Mouse (Mus musculus): Measurements from ENCODE around the gene Ppp4r1.

The Ppp4r1 gene

GRCm38 (mm10) chr17:65771951-65772934, 10.1 kb upstream of the Ppp4r1 start, which contains the start of gene Rab31:
Gene Rab31 (minus strand): TSS chr17:65772752.
- peak; percentile 83 for DNase-seq (ENCODE audit: extremely low spot score, low spot score)

GRCm38 (mm10) chr17:65773617-65774016, 8.8 kb upstream of the Ppp4r1 start:
- DNase-seq (ENCODE audit: extremely low spot score, low spot score): no peak

GRCm38 (mm10) chr17:65774439-65774838, 7.9 kb upstream of the Ppp4r1 start:
- DNase-seq (ENCODE audit: extremely low spot score, low spot score): no peak

- DNase-seq (ENCODE audit: extremely low spot score, low spot score): no peak
Measured at GRCm38 (mm10) chr17:65776228-65776627, 6.1 kb upstream of the Ppp4r1 start.

- no peak for DNase-seq (ENCODE audit: extremely low spot score, low spot score)
Measured at GRCm38 (mm10) chr17:65777461-65777860, 4.9 kb upstream of the Ppp4r1 start.

GRCm38 (mm10) chr17:65780970-65781369, 1.4 kb upstream of the Ppp4r1 start:
- DNase-seq (ENCODE audit: extremely low spot score, low spot score): no peak

GRCm38 (mm10) chr17:65783182-65784161, 1.1 kb downstream of the Ppp4r1 start:
- peak; percentile 76 for DNase-seq (ENCODE audit: extremely low spot score, low spot score)

GRCm38 (mm10) chr17:65784610-65785140, 2.3 kb downstream of the Ppp4r1 start:
- DNase-seq (ENCODE audit: extremely low spot score, low spot score): no peak

GRCm38 (mm10) chr17:65785707-65786106, 3.3 kb downstream of the Ppp4r1 start:
- no peak for DNase-seq (ENCODE audit: extremely low spot score, low spot score)

GRCm38 (mm10) chr17:65786225-65786624, 3.9 kb downstream of the Ppp4r1 start:
- DNase-seq (ENCODE audit: extremely low spot score, low spot score): no peak

- DNase-seq (ENCODE audit: extremely low spot score, low spot score): no peak
Measured at GRCm38 (mm10) chr17:65787261-65787660, 4.9 kb downstream of the Ppp4r1 start.

GRCm38 (mm10) chr17:65788542-65789291, 6.3 kb downstream of the Ppp4r1 start:
- no peak for DNase-seq (ENCODE audit: extremely low spot score, low spot score)

GRCm38 (mm10) chr17:65789576-65789975, 7.2 kb downstream of the Ppp4r1 start:
- DNase-seq (ENCODE audit: extremely low spot score, low spot score): no peak

- no peak for DNase-seq (ENCODE audit: extremely low spot score, low spot score)
Measured at GRCm38 (mm10) chr17:65791161-65791560, 8.8 kb downstream of the Ppp4r1 start.

- no peak for DNase-seq (ENCODE audit: extremely low spot score, low spot score)
Measured at GRCm38 (mm10) chr17:65793307-65793930, 11.0 kb downstream of the Ppp4r1 start.

- DNase-seq (ENCODE audit: extremely low spot score, low spot score): no peak
Measured at GRCm38 (mm10) chr17:65794096-65794850, 11.9 kb downstream of the Ppp4r1 start.

- no peak for DNase-seq (ENCODE audit: extremely low spot score, low spot score)
Measured at GRCm38 (mm10) chr17:65796056-65796455, 13.7 kb downstream of the Ppp4r1 start.

- no peak for DNase-seq (ENCODE audit: extremely low spot score, low spot score)
Measured at GRCm38 (mm10) chr17:65798446-65798845, 16.1 kb downstream of the Ppp4r1 start.

- no peak for DNase-seq (ENCODE audit: extremely low spot score, low spot score)
Measured at GRCm38 (mm10) chr17:65799353-65799752, 17.0 kb downstream of the Ppp4r1 start.
